Mouse (Mus musculus) fat pad, adult 2 months (tissue): ENCODE measurements around the gene 5330417C22Rik.
A peak's percentile ranks its signal among the peaks of the same experiment; 100 is the strongest.

Experiments used
- DNase-seq: peaks from one replicate; pipeline ENCODE4 v3.0.0-alpha.2; 2011; ENCODE audit warnings: low read depth, low spot score; ENCODE audit errors: extremely low read depth

The 5330417C22Rik gene

GRCm38 (mm10) chr3:108467760-108468159 lies 68.6 kb downstream of the 5330417C22Rik start:
- no peak for DNase-seq

DNA sequence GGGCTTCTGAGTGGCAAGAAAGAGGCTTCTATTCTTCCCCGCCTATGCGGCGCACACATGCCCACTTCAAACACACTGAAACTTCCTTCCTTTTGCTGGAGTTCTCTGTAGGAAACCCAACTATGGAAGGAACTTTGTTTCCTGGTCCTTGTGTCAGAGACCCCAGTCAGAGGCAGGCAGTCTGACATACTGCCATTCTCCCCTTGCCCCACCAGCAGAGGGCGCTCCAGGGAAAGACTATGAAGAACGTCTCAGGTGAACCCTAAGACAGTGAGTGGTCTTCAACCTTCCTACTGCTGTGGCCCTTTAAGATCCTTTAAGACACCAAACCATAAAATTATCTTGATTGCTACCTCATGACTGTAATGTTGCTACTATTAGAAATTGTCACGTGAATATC lies 69.9 kb downstream of the 5330417C22Rik start:
- no peak for DNase-seq

- peak; percentile 78 for DNase-seq
Observed at GRCm38 (mm10) chr3:108458866-108459265, 77.5 kb downstream of the 5330417C22Rik start.

GRCm38 (mm10) chr3:108458380-108458779 lies 78.0 kb downstream of the 5330417C22Rik start:
- no peak for DNase-seq

DNA sequence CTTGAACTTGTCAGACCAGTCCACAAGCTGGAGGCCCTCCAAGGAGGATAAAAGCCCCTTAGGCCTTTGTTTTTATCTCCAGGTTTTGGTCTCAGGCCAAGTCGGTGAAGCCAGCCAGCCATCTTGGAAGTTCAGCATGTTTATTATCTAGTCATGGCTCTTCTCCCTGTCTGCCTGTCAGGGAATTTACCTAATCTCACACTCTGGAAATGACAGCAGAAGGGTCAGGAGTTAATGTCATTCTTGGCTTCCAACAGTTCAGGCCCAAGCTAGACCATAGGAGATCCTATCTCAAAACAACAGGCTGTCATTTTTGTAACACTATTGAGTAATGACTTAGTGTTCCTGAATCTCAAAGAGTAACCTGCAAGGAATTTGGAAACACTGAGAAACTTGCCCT lies 82.2 kb downstream of the 5330417C22Rik start:
- DNase-seq: peak; percentile 96

DNA sequence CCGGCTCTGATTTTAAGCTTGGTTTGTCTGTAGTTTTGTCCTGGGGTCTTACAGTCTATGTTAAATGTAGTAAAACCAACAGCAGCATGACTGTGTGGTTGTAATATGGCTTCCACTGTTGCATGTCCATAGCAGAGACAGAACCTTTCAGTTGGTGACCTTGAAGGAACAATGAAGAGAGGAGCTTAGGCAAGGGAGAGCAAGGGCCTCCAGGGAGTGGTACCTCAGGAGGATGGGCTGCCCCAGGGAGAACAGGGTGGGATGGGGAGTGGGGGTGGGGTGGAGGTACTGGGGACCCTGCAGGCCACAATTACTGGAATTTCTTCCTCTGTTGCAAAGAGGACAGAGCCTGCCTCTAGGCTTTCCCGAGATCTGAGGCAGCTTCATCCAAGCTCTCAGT lies 84.4 kb downstream of the 5330417C22Rik start:
- DNase-seq: no peak

GRCm38 (mm10) chr3:108445366-108445705 lies 91.0 kb downstream of the 5330417C22Rik start:
- no peak for DNase-seq

DNA sequence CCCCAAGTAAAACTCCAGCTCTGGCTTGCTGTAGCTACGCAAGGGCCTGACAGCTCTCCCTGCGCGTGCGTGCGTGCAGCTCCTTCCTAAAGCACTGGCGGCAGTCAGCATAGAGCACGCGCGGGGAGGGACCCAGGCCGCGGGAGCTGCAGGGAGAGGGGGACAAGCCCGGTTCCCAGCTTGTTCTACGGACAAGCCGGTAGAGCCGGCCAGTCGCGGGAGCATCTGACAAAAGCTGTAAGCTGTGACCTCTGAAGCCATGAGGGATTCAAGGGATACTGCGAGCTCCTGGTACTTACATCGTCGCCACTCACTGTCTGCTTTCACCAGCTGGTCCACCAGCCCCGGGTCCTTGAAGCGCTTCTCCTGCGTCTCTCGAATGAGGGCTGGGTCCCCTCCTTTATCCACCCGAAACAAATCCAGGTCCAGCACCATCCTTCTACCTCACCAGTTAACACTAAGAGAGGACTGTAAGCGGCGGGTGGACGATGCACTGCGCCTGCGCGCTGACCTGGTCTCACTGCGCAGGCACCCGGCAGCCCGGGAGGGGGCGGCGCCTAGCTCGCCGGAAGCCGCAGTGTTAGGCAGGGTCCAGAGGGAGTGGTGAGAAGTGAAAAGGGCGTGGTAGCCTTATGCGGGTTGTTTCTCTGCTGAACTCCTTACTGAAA lies 91.5 kb downstream of the 5330417C22Rik start, which contains the start of gene Sars:
TSS of gene Sars (minus strand) at position 512 of the 668 bp plus-strand sequence.
- DNase-seq: no peak

DNA sequence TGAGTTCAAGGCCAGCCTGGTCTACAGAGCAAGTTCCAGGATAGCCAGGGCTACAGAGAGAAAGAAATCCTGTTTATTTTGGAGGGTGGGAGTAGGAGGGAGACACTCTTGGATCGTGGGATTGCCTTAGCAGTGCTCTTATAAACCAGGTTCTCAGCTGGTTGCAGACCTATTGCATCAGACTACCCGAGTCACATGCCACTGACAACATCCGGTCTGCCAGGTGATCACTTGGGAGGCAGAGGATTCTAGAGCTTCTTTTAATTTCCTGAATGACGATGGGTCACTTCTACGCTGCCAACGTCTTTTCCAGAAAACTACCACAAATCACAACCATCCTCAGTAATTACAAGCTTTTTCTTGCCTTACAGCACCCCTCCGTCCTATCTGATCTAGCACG lies 92.3 kb downstream of the 5330417C22Rik start:
- no peak for DNase-seq

- DNase-seq: no peak
Observed at GRCm38 (mm10) chr3:108436380-108436714, 100.0 kb downstream of the 5330417C22Rik start.

GRCm38 (mm10) chr3:108435701-108436379 lies 100.5 kb downstream of the 5330417C22Rik start:
- DNase-seq: no peak

DNA sequence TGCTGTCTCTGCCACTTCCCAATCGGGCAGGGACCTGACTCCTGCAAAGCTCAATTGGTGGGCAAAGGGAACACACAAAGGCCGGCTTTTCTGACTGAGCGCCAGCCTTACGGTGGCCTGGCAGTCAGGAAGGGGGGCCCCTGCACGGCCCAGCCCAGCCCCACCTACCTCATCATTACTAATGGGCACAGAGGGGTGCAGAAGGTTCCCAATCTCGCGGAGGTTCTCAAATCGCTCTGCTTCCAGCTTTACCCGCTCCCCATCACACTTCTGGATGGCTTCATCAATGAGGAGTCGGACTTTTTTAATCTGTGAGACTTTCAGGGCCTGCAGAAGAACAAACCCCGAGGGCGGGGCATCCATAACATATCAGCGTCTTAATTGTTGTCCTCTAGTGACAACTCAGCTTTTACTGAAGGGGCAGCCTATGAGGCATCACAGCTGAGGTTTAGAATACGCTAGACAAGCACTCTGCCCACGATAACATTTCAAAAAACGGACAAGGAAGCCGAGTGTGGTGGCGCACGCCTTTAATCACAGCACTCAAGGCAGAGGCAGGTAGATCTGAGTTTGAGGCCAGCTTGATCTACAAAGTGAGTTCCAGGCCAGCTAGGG lies 102.3 kb downstream of the 5330417C22Rik start:
- no peak for DNase-seq

DNA sequence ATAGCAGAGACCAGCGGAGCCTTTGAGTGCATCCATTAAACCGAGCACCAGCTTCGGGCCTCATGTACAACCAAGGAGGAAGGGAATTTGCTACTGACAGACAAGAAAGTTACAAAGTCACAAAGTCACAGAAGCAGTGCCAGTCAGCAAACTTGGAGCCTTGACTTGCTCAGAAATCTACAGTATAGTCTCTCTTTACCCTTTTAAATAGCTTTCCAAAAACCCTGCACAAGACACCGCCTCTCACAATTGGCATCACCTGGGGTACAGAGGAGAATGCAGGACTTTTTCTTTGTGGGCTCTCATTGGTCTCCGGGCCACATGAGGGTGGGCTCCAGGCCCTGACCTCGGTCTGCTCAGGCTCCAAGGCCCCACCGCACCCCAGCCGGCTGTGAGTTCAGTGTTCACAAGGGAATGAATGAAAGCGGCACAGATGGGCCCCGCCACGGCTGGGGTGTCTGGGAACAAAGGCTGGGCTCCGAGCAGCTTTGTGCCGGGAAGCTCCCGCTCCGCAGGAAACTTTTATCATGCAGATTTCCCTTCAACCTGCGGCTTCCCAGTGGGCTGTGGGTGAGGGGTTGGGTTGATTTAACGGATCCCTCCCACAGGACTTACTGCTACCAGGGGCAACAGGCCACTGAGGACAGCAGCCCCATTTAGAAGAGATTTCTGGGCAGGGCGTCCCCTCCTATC lies 103.0 kb downstream of the 5330417C22Rik start:
- DNase-seq: no peak

DNA sequence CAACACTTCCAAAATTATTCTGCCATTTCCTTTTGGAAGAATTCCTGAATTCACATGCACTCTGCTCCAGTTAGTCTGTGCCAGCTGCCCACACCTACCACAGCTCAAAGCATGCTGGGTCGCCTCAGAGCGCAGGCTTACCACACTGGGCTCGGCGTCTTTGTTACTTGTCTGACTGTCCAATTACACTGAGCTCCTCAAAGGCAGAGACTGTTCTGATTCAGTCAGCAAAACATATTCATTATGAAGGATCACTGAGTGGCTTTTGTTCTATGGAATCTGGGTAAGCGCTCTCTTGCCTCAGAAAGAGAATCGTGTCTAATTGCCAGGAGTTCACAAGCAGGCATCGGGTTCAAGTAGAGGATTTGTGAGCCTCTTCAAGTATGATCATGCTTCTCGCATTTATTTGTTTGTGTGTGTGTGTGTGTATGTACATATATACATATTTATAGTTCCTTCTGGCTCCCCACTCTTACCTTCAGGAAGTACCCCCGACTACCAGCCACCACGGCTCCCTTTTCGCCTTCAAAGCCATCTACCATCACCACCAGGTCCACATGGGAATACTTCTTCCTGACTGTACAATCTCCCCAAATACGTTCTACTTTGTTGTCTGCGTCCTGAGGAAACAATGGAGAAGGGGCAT lies 103.7 kb downstream of the 5330417C22Rik start:
- DNase-seq: no peak

- no peak for DNase-seq
Observed at GRCm38 (mm10) chr3:108425624-108426018, 110.7 kb downstream of the 5330417C22Rik start.

- no peak for DNase-seq
Observed at GRCm38 (mm10) chr3:108424944-108425623, 111.3 kb downstream of the 5330417C22Rik start.

GRCm38 (mm10) chr3:108423844-108424801 lies 112.2 kb downstream of the 5330417C22Rik start:
- no peak for DNase-seq

- no peak for DNase-seq
Observed at GRCm38 (mm10) chr3:108423006-108423405, 113.3 kb downstream of the 5330417C22Rik start.

DNA sequence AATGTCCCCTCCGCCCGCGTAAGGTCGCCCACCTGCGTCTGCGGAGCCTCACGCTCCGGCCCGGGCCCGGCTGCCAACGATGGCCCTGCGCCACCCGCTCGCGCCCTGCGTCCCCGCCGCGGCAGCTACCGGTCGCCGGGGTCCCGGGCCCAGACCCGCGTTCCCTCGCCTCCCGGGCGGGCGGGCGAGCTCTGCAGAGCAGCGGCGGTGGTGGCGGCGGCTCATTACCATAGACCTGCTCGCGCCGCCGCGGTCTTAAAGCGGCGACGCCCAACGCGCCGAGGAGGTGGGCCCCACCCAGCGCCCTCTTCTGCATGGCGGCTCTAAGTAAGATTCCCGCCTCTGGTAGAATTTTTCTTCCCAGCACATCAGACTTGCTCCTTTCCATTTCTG lies 120.5 kb downstream of the 5330417C22Rik start:
- no peak for DNase-seq
